Comparison of ENCODE assay signal across 8 mouse cellular contexts in genomic region chr16:91009942-91010529, GRCm38 (mm10). TPM values are rescaled to one million over a fixed set of nuclear protein-coding genes. Genes with fewer than 3 reads are reported as not detected.
DNase-seq lines count a peak whose midpoint lies in the region; ATAC-seq lines count a peak whose summit lies in the region.

No protein-coding gene starts in this region.

- peaks cover 11% of the 10 kb centered on the region for H3K4me1 ChIP-seq in lung, embryonic 15.5 days
- H3K4me1 ChIP-seq in embryonic facial prominence, embryonic 13.5 days: peaks cover 16% of the 10 kb centered on the region
- peaks cover 22% of the 10 kb centered on the region for H3K4me1 ChIP-seq in midbrain, embryonic 15.5 days

- peaks cover 8% of the 10 kb centered on the region for H3K36me3 ChIP-seq in lung, embryonic 15.5 days
- H3K36me3 ChIP-seq in embryonic facial prominence, embryonic 13.5 days: peaks cover 11% of the 10 kb centered on the region
- H3K36me3 ChIP-seq in midbrain, embryonic 15.5 days (replicated peaks): peaks cover 10% of the 10 kb centered on the region; the same call in 1 of the 2 replicates

- under 1% methylated on average over 19 of the region's 19 CpGs for WGBS in lung, embryonic 15.5 days
- WGBS in embryonic facial prominence, embryonic 13.5 days: under 1% methylated on average over 19 of the region's 19 CpGs
- WGBS in midbrain, embryonic 15.5 days: 1% methylated on average over 19 of the region's 19 CpGs

- no peak for DNase-seq in lung, postnatal 25 days (ENCODE audit: low spot score)
- DNase-seq in R1 (ENCODE audit: low read depth, low spot score): peak; percentile 34
- peak; percentile 67 for DNase-seq in induced T-regulatory cell, adult 2 months (ENCODE audit: low read depth)
- DNase-seq in urinary bladder, postnatal 10 days (ENCODE audit: low spot score): no peak
- no peak for DNase-seq in urinary bladder, postnatal 4 days (ENCODE audit: low spot score in 2 of 2)

- no peak overlapping the region for H3K27ac ChIP-seq in lung, embryonic 15.5 days
- H3K27ac ChIP-seq in embryonic facial prominence, embryonic 13.5 days: no peak overlapping the region
- H3K27ac ChIP-seq in midbrain, embryonic 15.5 days: peak overlapping the region; percentile 98

- peak overlapping the region; percentile 65 for H3K9ac ChIP-seq in lung, embryonic 15.5 days
- peak overlapping the region; percentile 86 for H3K9ac ChIP-seq in embryonic facial prominence, embryonic 13.5 days
- peak overlapping the region; percentile 91 for H3K9ac ChIP-seq in midbrain, embryonic 15.5 days

- H3K27me3 ChIP-seq in lung, embryonic 15.5 days: no peaks in the 10 kb centered on the region
- no peaks in the 10 kb centered on the region for H3K27me3 ChIP-seq in embryonic facial prominence, embryonic 13.5 days
- no peaks in the 10 kb centered on the region for H3K27me3 ChIP-seq in midbrain, embryonic 15.5 days (replicated peaks)

- no peak for ATAC-seq in lung, embryonic 15.5 days (ENCODE audit: borderline replicate concordance, extremely low read depth, low FRiP score, low TSS enrichment)
- no peak for ATAC-seq in embryonic facial prominence, embryonic 13.5 days (ENCODE audit: insufficient number of reproducible peaks, insufficient read depth, low FRiP score, low TSS enrichment, low read depth)
- no peak for ATAC-seq in midbrain, embryonic 15.5 days (replicated peaks)

- H3K9me3 ChIP-seq in lung, embryonic 15.5 days: no peaks in the 10 kb centered on the region
- H3K9me3 ChIP-seq in embryonic facial prominence, embryonic 13.5 days: no peaks in the 10 kb centered on the region
- no peaks in the 10 kb centered on the region for H3K9me3 ChIP-seq in midbrain, embryonic 15.5 days

- peak overlapping the region; percentile 91 for H3K4me3 ChIP-seq in lung, embryonic 15.5 days
- peak overlapping the region; percentile 91 for H3K4me3 ChIP-seq in embryonic facial prominence, embryonic 13.5 days
- H3K4me3 ChIP-seq in midbrain, embryonic 15.5 days: peak overlapping the region; percentile 98

- peak overlapping the region; percentile 80 for H3K4me2 ChIP-seq in lung, embryonic 15.5 days
- H3K4me2 ChIP-seq in embryonic facial prominence, embryonic 13.5 days: peak overlapping the region; percentile 75
- peak overlapping the region; percentile 83 for H3K4me2 ChIP-seq in midbrain, embryonic 15.5 days

RNA-seq across cellular contexts. Expression of gene Synj1, which starts 1.1 kb away (rescaled TPM):
- polyA plus RNA-seq in lung, embryonic 15.5 days (2015; fragmentation: Nextera tagmentation; extraction: Ambion mirVana): 13.3 and 14.6 TPM in 2 replicates
- 9.6 and 10.5 TPM in 2 replicates for polyA plus RNA-seq in embryonic facial prominence, embryonic 13.5 days (2015; fragmentation: Nextera tagmentation; extraction: Ambion mirVana)
- polyA plus RNA-seq in midbrain, embryonic 15.5 days (2015; fragmentation: Nextera tagmentation; extraction: Ambion mirVana): 51.7 and 55.3 TPM in 2 replicates

RNA-seq across cellular contexts. Expression of gene Paxbp1, which starts 34.3 kb away (rescaled TPM):
- polyA plus RNA-seq in lung, embryonic 15.5 days (2015; fragmentation: Nextera tagmentation; extraction: Ambion mirVana): 44.0 and 48.0 TPM in 2 replicates
- 71.6 and 76.4 TPM in 2 replicates for polyA plus RNA-seq in embryonic facial prominence, embryonic 13.5 days (2015; fragmentation: Nextera tagmentation; extraction: Ambion mirVana)
- 71.4 and 80.7 TPM in 2 replicates for polyA plus RNA-seq in midbrain, embryonic 15.5 days (2015; fragmentation: Nextera tagmentation; extraction: Ambion mirVana)

Comparison
In these comparisons a context has a peak if more than half of its experiments do, and no peak if none do; other contexts are left out.
1. DNase-seq: peak in R1 (single experiment) and induced T-regulatory cell, adult 2 months (single experiment); none in lung, postnatal 25 days (single experiment), urinary bladder, postnatal 10 days (single experiment) and urinary bladder, postnatal 4 days (0 of 2).
2. Peak in every context shown above with its lines, with median percentiles within 50 percentile points of each other: H3K4me2 ChIP-seq, H3K4me3 ChIP-seq and H3K9ac ChIP-seq.